Mouse (Mus musculus) embryonic fibroblast, embryonic 13.5 days (primary cell): ENCODE measurements around the gene Grin3b.

ENCODE experiments used
- CTCF ChIP-seq: IDR thresholded peaks from 2 replicates; pipeline ENCODE4 v1.5.1; 2011; ENCODE audit warnings: mild to moderate bottlenecking, control low read depth, low read length, moderate library complexity, borderline replicate concordance; ENCODE audit not compliant: insufficient read depth
- POLR2A ChIP-seq: IDR thresholded peaks from 2 replicates; pipeline ENCODE4 v1.6.1; 2011; ENCODE audit warnings: low read depth, mild to moderate bottlenecking, control low read depth, low read length, moderate library complexity

DNA sequence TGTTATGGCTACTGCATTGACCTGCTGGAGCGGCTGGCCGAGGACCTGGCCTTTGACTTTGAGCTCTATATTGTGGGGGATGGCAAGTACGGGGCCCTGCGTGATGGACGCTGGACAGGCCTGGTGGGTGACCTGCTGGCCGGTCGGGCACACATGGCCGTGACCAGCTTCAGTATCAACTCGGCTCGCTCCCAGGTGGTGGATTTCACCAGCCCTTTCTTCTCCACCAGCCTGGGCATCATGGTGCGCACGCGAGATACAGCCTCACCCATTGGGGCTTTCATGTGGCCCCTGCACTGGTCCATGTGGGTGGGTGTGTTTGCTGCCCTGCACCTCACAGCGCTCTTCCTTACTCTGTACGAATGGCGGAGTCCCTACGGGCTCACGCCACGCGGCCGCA, 3.6 kb downstream of the Grin3b start:
- TF ChIP-seq CTCF (no peak), POLR2A (no peak)
